27 mouse cellular contexts compared by ENCODE assay signal in genomic region chr5:31162462-31162861, GRCm38 (mm10). TPM values are rescaled to one million over a fixed set of nuclear protein-coding genes. Genes with fewer than 3 reads are reported as not detected.
DNase-seq lines count a peak whose midpoint lies in the region; ATAC-seq and TF ChIP-seq lines count a peak whose summit lies in the region.
"Had no signal": no experiment of that assay in that cellular context is flagged by ENCODE, and none has a peak within 500 bp of the region (broad histone marks: within the 10 kb centered on the region; RNA-seq: fewer than 3 reads in every experiment).

No protein-coding gene starts in this region.

- no peaks in the 10 kb centered on the region for H3K27me3 ChIP-seq in intestine, postnatal 0 days (replicated peaks; ENCODE audit: control insufficient read depth, insufficient read depth, low read length)
- H3K27me3 ChIP-seq in liver, embryonic 15.5 days, result no peaks in the 10 kb centered on the region
- H3K27me3 ChIP-seq in heart, embryonic 11.5 days (ENCODE audit: control insufficient read depth, insufficient read depth, low read length), result no peaks in the 10 kb centered on the region
- H3K27me3 ChIP-seq: embryonic facial prominence, embryonic 12.5 days; heart, embryonic 12.5 days; hindbrain, embryonic 15.5 days; Patski had no signal

- peak; percentile 69 for ATAC-seq in intestine, postnatal 0 days
- 0 out of 2 replicates have a peak, but pooled peaks have one; percentile 51 for ATAC-seq in liver, embryonic 15.5 days (ENCODE audit: insufficient read depth)
- no peak for ATAC-seq in heart, embryonic 11.5 days (replicated peaks; ENCODE audit: insufficient number of reproducible peaks, low FRiP score, low TSS enrichment)
- ATAC-seq: activated CD4-positive, CD25-positive, alpha-beta regulatory T cell, adult 4 months; CD4-positive, CD25-positive, alpha-beta regulatory T cell, adult 4 months; forebrain, embryonic 16.5 days; Patski had no signal

- no peaks in the 10 kb centered on the region for H3K9me3 ChIP-seq in intestine, postnatal 0 days (ENCODE audit: control insufficient read depth)
- no peaks in the 10 kb centered on the region for H3K9me3 ChIP-seq in liver, embryonic 15.5 days (replicated peaks)
- no peaks in the 10 kb centered on the region for H3K9me3 ChIP-seq in heart, embryonic 11.5 days (replicated peaks; ENCODE audit: control insufficient read depth, low read length)
- H3K9me3 ChIP-seq: embryonic facial prominence, embryonic 12.5 days; G1E; heart, embryonic 12.5 days; hindbrain, embryonic 15.5 days had no signal

- H3K9ac ChIP-seq in intestine, postnatal 0 days (ENCODE audit: low read depth, low read length), result no peak overlapping the region
- no peak overlapping the region for H3K9ac ChIP-seq in liver, embryonic 15.5 days
- H3K9ac ChIP-seq in heart, embryonic 11.5 days (ENCODE audit: low read depth, low read length), result no peak overlapping the region
- H3K9ac ChIP-seq: embryonic facial prominence, embryonic 12.5 days; heart, embryonic 12.5 days; hindbrain, embryonic 15.5 days had no signal

- peaks cover 81% of the 10 kb centered on the region for H3K36me3 ChIP-seq in intestine, postnatal 0 days (ENCODE audit: control insufficient read depth, insufficient read depth)
- H3K36me3 ChIP-seq in liver, embryonic 15.5 days (replicated peaks), result peaks cover 94% of the 10 kb centered on the region
- peaks cover 50% of the 10 kb centered on the region for H3K36me3 ChIP-seq in heart, embryonic 11.5 days (ENCODE audit: control insufficient read depth, insufficient read depth, low read length)

- H3K27ac ChIP-seq in intestine, postnatal 0 days (ENCODE audit: low read depth, low read length), result no peak overlapping the region
- H3K27ac ChIP-seq in liver, embryonic 15.5 days (replicated peaks), result no peak overlapping the region
- no peak overlapping the region for H3K27ac ChIP-seq in heart, embryonic 11.5 days (ENCODE audit: low read depth, low read length)
- H3K27ac ChIP-seq: embryonic facial prominence, embryonic 12.5 days; heart, adult 2 months; hindbrain, embryonic 15.5 days had no signal

- H3K4me1 ChIP-seq in intestine, postnatal 0 days (replicated peaks; ENCODE audit: control insufficient read depth, insufficient read depth, low read length), result no peaks in the 10 kb centered on the region
- peaks cover 8% of the 10 kb centered on the region; the same call in 1 of the 2 replicates for H3K4me1 ChIP-seq in liver, embryonic 15.5 days (replicated peaks)
- no peaks in the 10 kb centered on the region for H3K4me1 ChIP-seq in heart, embryonic 11.5 days (ENCODE audit: control insufficient read depth, insufficient read depth, low read length)
- H3K4me1 ChIP-seq: embryonic facial prominence, embryonic 12.5 days; heart, embryonic 12.5 days; hindbrain, embryonic 15.5 days had no signal

- H3K4me3 ChIP-seq in intestine, postnatal 0 days (ENCODE audit: low read depth, low read length), result no peak overlapping the region
- no peak overlapping the region for H3K4me3 ChIP-seq in liver, embryonic 15.5 days (replicated peaks)
- no peak overlapping the region for H3K4me3 ChIP-seq in heart, embryonic 11.5 days (ENCODE audit: low read depth, low read length)
- H3K4me3 ChIP-seq: embryonic facial prominence, embryonic 12.5 days; heart, adult 2 months; heart, embryonic 12.5 days; hindbrain, embryonic 15.5 days had no signal

- peak; percentile 55 for DNase-seq in 416B (ENCODE audit: low read depth)
- peak; percentile 56 for DNase-seq in MEL-GATA-1-ER (ENCODE audit: extremely low read depth, low read depth)
- DNase-seq in lung, postnatal 36 days, result no peak
- no peak for DNase-seq in left cerebral cortex, postnatal 25 days (ENCODE audit: low spot score in 2 of 2)
- DNase-seq: adrenal gland, postnatal 25 days; cerebellum, adult 2 months; cerebellum, postnatal 10 days; gastrocnemius, postnatal 14 days; heart, adult 2 months had no signal

- H3K4me2 ChIP-seq in intestine, postnatal 0 days (replicated peaks; ENCODE audit: low read depth), result no peak overlapping the region
- no peak overlapping the region for H3K4me2 ChIP-seq in liver, embryonic 15.5 days
- H3K4me2 ChIP-seq in heart, embryonic 11.5 days, result no peak overlapping the region
- H3K4me2 ChIP-seq: embryonic facial prominence, embryonic 12.5 days; heart, embryonic 12.5 days; hindbrain, embryonic 15.5 days had no signal

- intact Hi-C loops in left cerebral cortex, postnatal 25 days (cut with DNase I), result no loop called here

- no peak for TF ChIP-seq CTCF in intestine, postnatal 0 days (IDR thresholded peaks at IDR 0.05; ENCODE audit: low read depth)

RNA-seq across cellular contexts. Expression of gene Mpv17, which starts 8.4 kb away (rescaled TPM):
- 38.8 and 42.2 TPM in 2 replicates for polyA plus RNA-seq in intestine, postnatal 0 days (2015; fragmentation: Nextera tagmentation; extraction: Ambion mirVana)
- 18.8 and 19.5 TPM in 2 replicates for polyA plus RNA-seq in liver, embryonic 15.5 days (2015; fragmentation: Nextera tagmentation; extraction: Ambion mirVana)
- 78.1 and 82.1 TPM in 2 replicates for polyA plus RNA-seq in heart, embryonic 11.5 days (2014; fragmentation: Nextera tagmentation; extraction: Ambion mirVana)
- total RNA-seq in left cerebral cortex, postnatal 25 days (2021), result 10 to 100 TPM; 47.5 to 48.6 TPM

RNA-seq across cellular contexts. Expression of gene Gm29609, which starts 17.2 kb away (rescaled TPM):
- 0.53 and 1.0 TPM in 2 replicates for polyA plus RNA-seq in intestine, postnatal 0 days (2015; fragmentation: Nextera tagmentation; extraction: Ambion mirVana)
- 0.33 and 0.74 TPM in 2 replicates for polyA plus RNA-seq in liver, embryonic 15.5 days (2015; fragmentation: Nextera tagmentation; extraction: Ambion mirVana)
- polyA plus RNA-seq in heart, embryonic 11.5 days (2014; fragmentation: Nextera tagmentation; extraction: Ambion mirVana), result 0.76 and 1.2 TPM in 2 replicates
- 1 to 10 TPM; 3.5 to 3.8 TPM for total RNA-seq in left cerebral cortex, postnatal 25 days (2021)

RNA-seq across cellular contexts. Expression of gene Gtf3c2, which starts 17.5 kb away (rescaled TPM):
- 23.1 and 26.2 TPM in 2 replicates for polyA plus RNA-seq in intestine, postnatal 0 days (2015; fragmentation: Nextera tagmentation; extraction: Ambion mirVana)
- polyA plus RNA-seq in liver, embryonic 15.5 days (2015; fragmentation: Nextera tagmentation; extraction: Ambion mirVana), result 28.8 and 31.5 TPM in 2 replicates
- 48.2 and 50.8 TPM in 2 replicates for polyA plus RNA-seq in heart, embryonic 11.5 days (2014; fragmentation: Nextera tagmentation; extraction: Ambion mirVana)
- total RNA-seq in left cerebral cortex, postnatal 25 days (2021), result 10 to 100 TPM; 53.3 to 57.8 TPM

RNA-seq across cellular contexts. Expression of gene Ucn, which starts 23.8 kb away (rescaled TPM):
- polyA plus RNA-seq in intestine, postnatal 0 days (2015; fragmentation: Nextera tagmentation; extraction: Ambion mirVana), result not detected in 2 replicates
- polyA plus RNA-seq in liver, embryonic 15.5 days (2015; fragmentation: Nextera tagmentation; extraction: Ambion mirVana), result not detected in 2 replicates
- 0.51 TPM in 1 of 2 replicates, not detected in the other for polyA plus RNA-seq in heart, embryonic 11.5 days (2014; fragmentation: Nextera tagmentation; extraction: Ambion mirVana)
- total RNA-seq in left cerebral cortex, postnatal 25 days (2021), result 1 to 10 TPM; 1.5 to 2.2 TPM
- total RNA-seq: adrenal gland, adult 18-20 months; adrenal gland, postnatal 25 days; G1E; gastrocnemius, adult 18-20 months; gastrocnemius, postnatal 14 days; heart, adult 2 months; heart, postnatal 25 days had no signal
- polyA plus RNA-seq: activated CD4-positive, CD25-positive, alpha-beta regulatory T cell, adult 4 months; CD4-positive, CD25-positive, alpha-beta regulatory T cell, adult 4 months; embryonic facial prominence, embryonic 12.5 days; forebrain, embryonic 11.5 days; forebrain, embryonic 16.5 days; G1E; gonadal fat pad, adult 2 months; heart, adult 2 months; heart, embryonic 16.5 days; hindbrain, embryonic 11.5 days; hindbrain, embryonic 15.5 days; Patski had no signal

RNA-seq across cellular contexts. Expression of gene Snx17, which starts 30.6 kb away (rescaled TPM):
- 122 and 130 TPM in 2 replicates for polyA plus RNA-seq in intestine, postnatal 0 days (2015; fragmentation: Nextera tagmentation; extraction: Ambion mirVana)
- 40.2 and 41.6 TPM in 2 replicates for polyA plus RNA-seq in liver, embryonic 15.5 days (2015; fragmentation: Nextera tagmentation; extraction: Ambion mirVana)
- 115 and 122 TPM in 2 replicates for polyA plus RNA-seq in heart, embryonic 11.5 days (2014; fragmentation: Nextera tagmentation; extraction: Ambion mirVana)
- 10 to 100 TPM; 72.2 to 75.5 TPM for total RNA-seq in left cerebral cortex, postnatal 25 days (2021)

Comparison
In these comparisons a context has a peak if more than half of its experiments do, and no peak if none do; other contexts are left out.
1. DNase-seq: peak in 416B (single experiment) and MEL-GATA-1-ER (single experiment); none in lung, postnatal 36 days (single experiment) and left cerebral cortex, postnatal 25 days (0 of 2).